Mouse (Mus musculus): ENCODE results near the gene Haao. TPM values are rescaled to one million over a fixed set of nuclear protein-coding genes. Genes with fewer than 3 reads are reported as not detected.
A peak's percentile ranks its signal among the peaks of the same experiment; 100 is the strongest.

Haao gene
- polyA plus RNA-seq, 1 experiment from 2014 or later, result 0.14 TPM

- WGBS, result 82% methylated on average over 4 of the region's 4 CpGs
- H3K9ac ChIP-seq (replicated peaks; ENCODE audit: low read depth, low read length), result no peak overlapping the region
- H3K4me2 ChIP-seq (ENCODE audit: low read length), result no peak overlapping the region
- no peak for ATAC-seq
- H3K4me3 ChIP-seq (replicated peaks; ENCODE audit: low read length), result no peak overlapping the region
- no peak overlapping the region for H3K27ac ChIP-seq (ENCODE audit: low read length)
- H3K9me3 ChIP-seq (ENCODE audit: control insufficient read depth, low read length), result no peaks in the 10 kb centered on the region
- H3K27me3 ChIP-seq (replicated peaks; ENCODE audit: control insufficient read depth, insufficient read depth, low read length), result no peaks in the 10 kb centered on the region
- H3K36me3 ChIP-seq (ENCODE audit: control insufficient read depth, insufficient read depth), result no peaks in the 10 kb centered on the region
- H3K4me1 ChIP-seq (replicated peaks; ENCODE audit: control insufficient read depth, insufficient read depth, low read length), result no peaks in the 10 kb centered on the region
These were observed 17.0 kb downstream of the Haao start for GRCm38 (mm10) chr17:83830616-83831292.

GRCm38 (mm10) chr17:83829356-83829755, 18.4 kb downstream of the Haao start:
- 84% methylated on average over 3 of the region's 3 CpGs for WGBS
- no peak overlapping the region for H3K9ac ChIP-seq (replicated peaks; ENCODE audit: low read depth, low read length)
- no peak overlapping the region for H3K4me3 ChIP-seq (replicated peaks; ENCODE audit: low read length)
- no peak for ATAC-seq
- no peak overlapping the region for H3K27ac ChIP-seq (ENCODE audit: low read length)
- H3K9me3 ChIP-seq (ENCODE audit: control insufficient read depth, low read length), result no peaks in the 10 kb centered on the region
- H3K36me3 ChIP-seq (ENCODE audit: control insufficient read depth, insufficient read depth), result no peaks in the 10 kb centered on the region
- no peaks in the 10 kb centered on the region for H3K4me1 ChIP-seq (replicated peaks; ENCODE audit: control insufficient read depth, insufficient read depth, low read length)
- no peak overlapping the region for H3K4me2 ChIP-seq (ENCODE audit: low read length)
- H3K27me3 ChIP-seq (replicated peaks; ENCODE audit: control insufficient read depth, insufficient read depth, low read length), result no peaks in the 10 kb centered on the region

GRCm38 (mm10) chr17:83823835-83824234, 23.9 kb downstream of the Haao start:
- H3K4me1 ChIP-seq (replicated peaks; ENCODE audit: control insufficient read depth, insufficient read depth, low read length), result peaks cover 7% of the 10 kb centered on the region
- no peak overlapping the region for H3K27ac ChIP-seq (ENCODE audit: low read length)
- no peak overlapping the region for H3K4me2 ChIP-seq (ENCODE audit: low read length)
- no peak overlapping the region for H3K9ac ChIP-seq (replicated peaks; ENCODE audit: low read depth, low read length)
- H3K36me3 ChIP-seq (ENCODE audit: control insufficient read depth, insufficient read depth), result no peaks in the 10 kb centered on the region
- H3K4me3 ChIP-seq (replicated peaks; ENCODE audit: low read length), result no peak overlapping the region
- H3K9me3 ChIP-seq (ENCODE audit: control insufficient read depth, low read length), result no peaks in the 10 kb centered on the region
- WGBS, result 93% methylated on average over 7 of the region's 7 CpGs
- ATAC-seq, result no peak
- H3K27me3 ChIP-seq (replicated peaks; ENCODE audit: control insufficient read depth, insufficient read depth, low read length), result no peaks in the 10 kb centered on the region

- Histone ChIP-seq H3K36me3 (ENCODE audit: control insufficient read depth, insufficient read depth) (no peaks in the 10 kb centered on the region), H3K9ac (replicated peaks; ENCODE audit: low read depth, low read length) (no peak overlapping the region), H3K4me1 (replicated peaks; ENCODE audit: control insufficient read depth, insufficient read depth, low read length) (peaks cover 7% of the 10 kb centered on the region), H3K9me3 (ENCODE audit: control insufficient read depth, low read length) (no peaks in the 10 kb centered on the region), H3K27ac (ENCODE audit: low read length) (no peak overlapping the region), H3K27me3 (replicated peaks; ENCODE audit: control insufficient read depth, insufficient read depth, low read length) (no peaks in the 10 kb centered on the region), H3K4me3 (replicated peaks; ENCODE audit: low read length) (no peak overlapping the region), H3K4me2 (ENCODE audit: low read length) (no peak overlapping the region)
- WGBS, result 91% methylated on average over 3 of the region's 3 CpGs
- ATAC-seq, result no peak
These were observed 25.9 kb downstream of the Haao start for GRCm38 (mm10) chr17:83821876-83822275.

- H3K4me2 ChIP-seq (ENCODE audit: low read length), result no peak overlapping the region
- H3K27me3 ChIP-seq (replicated peaks; ENCODE audit: control insufficient read depth, insufficient read depth, low read length), result no peaks in the 10 kb centered on the region
- peaks cover 7% of the 10 kb centered on the region for H3K4me1 ChIP-seq (replicated peaks; ENCODE audit: control insufficient read depth, insufficient read depth, low read length)
- 51% methylated on average over 5 of the region's 5 CpGs for WGBS
- ATAC-seq, result peak; percentile 57; the same call in 1 of the 2 replicates
- no peaks in the 10 kb centered on the region for H3K36me3 ChIP-seq (ENCODE audit: control insufficient read depth, insufficient read depth)
- no peak overlapping the region for H3K4me3 ChIP-seq (replicated peaks; ENCODE audit: low read length)
- H3K9me3 ChIP-seq (ENCODE audit: control insufficient read depth, low read length), result no peaks in the 10 kb centered on the region
- no peak overlapping the region for H3K9ac ChIP-seq (replicated peaks; ENCODE audit: low read depth, low read length)
- no peak overlapping the region for H3K27ac ChIP-seq (ENCODE audit: low read length)
These were observed 27.1 kb downstream of the Haao start for GRCm38 (mm10) chr17:83820701-83821100.

GRCm38 (mm10) chr17:83819503-83819902, 28.3 kb downstream of the Haao start:
- Histone ChIP-seq H3K36me3 (ENCODE audit: control insufficient read depth, insufficient read depth) (no peaks in the 10 kb centered on the region), H3K9me3 (ENCODE audit: control insufficient read depth, low read length) (no peaks in the 10 kb centered on the region), H3K27ac (ENCODE audit: low read length) (no peak overlapping the region), H3K4me2 (ENCODE audit: low read length) (no peak overlapping the region), H3K27me3 (replicated peaks; ENCODE audit: control insufficient read depth, insufficient read depth, low read length) (no peaks in the 10 kb centered on the region), H3K9ac (replicated peaks; ENCODE audit: low read depth, low read length) (no peak overlapping the region), H3K4me1 (replicated peaks; ENCODE audit: control insufficient read depth, insufficient read depth, low read length) (peaks cover 7% of the 10 kb centered on the region), H3K4me3 (replicated peaks; ENCODE audit: low read length) (no peak overlapping the region)
- 81% methylated on average over 8 of the region's 8 CpGs for WGBS
- peak; percentile 43 for ATAC-seq

DNA sequence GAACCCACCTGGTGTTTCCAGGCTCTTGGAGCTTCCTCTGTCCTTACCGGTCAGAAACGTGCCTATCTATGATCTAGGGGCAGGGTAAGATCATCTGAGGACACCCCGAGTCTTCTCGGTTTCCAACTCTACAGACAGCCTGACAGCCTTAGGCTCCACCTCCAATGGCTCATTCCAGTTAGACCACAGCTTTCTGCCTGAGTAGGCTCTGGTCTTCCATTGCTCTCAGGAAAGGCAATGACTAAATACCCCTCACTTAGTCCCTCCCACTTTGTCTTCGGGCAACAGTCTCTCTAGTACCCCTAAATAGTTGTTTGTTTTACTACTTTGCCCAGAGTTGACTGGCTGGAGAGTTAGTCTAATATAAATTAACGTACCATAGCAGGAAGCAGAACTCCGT, 30.8 kb downstream of the Haao start:
- H3K9me3 ChIP-seq (ENCODE audit: control insufficient read depth, low read length), result no peaks in the 10 kb centered on the region
- no peak for ATAC-seq
- no peak overlapping the region for H3K27ac ChIP-seq (ENCODE audit: low read length)
- H3K9ac ChIP-seq (replicated peaks; ENCODE audit: low read depth, low read length), result no peak overlapping the region
- no peaks in the 10 kb centered on the region for H3K36me3 ChIP-seq (ENCODE audit: control insufficient read depth, insufficient read depth)
- no peaks in the 10 kb centered on the region for H3K27me3 ChIP-seq (replicated peaks; ENCODE audit: control insufficient read depth, insufficient read depth, low read length)
- H3K4me2 ChIP-seq (ENCODE audit: low read length), result no peak overlapping the region
- no peak overlapping the region for H3K4me3 ChIP-seq (replicated peaks; ENCODE audit: low read length)
- H3K4me1 ChIP-seq (replicated peaks; ENCODE audit: control insufficient read depth, insufficient read depth, low read length), result peaks cover 7% of the 10 kb centered on the region
- 88% methylated on average over 7 of the region's 7 CpGs for WGBS

DNA sequence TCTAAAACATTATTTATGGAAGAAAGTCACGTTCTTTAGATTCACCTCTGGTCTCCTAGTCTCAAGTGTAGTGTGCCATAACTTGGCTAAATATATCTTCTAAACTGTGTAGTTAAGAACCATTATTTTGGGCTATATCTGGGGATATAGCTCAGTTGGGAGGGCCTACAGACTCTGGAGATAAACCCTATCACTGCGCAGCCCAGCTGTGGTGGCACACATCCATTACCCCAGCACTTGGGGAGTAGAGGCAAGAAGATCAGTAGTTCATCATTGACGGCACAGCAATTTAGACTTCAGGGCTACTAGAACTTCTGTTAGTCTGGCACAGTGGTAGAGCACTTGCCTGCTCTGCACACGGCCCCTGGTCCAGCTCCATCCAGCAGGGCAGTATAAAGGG, 34.7 kb downstream of the Haao start:
- H3K4me2 ChIP-seq (ENCODE audit: low read length), result no peak overlapping the region

DNA sequence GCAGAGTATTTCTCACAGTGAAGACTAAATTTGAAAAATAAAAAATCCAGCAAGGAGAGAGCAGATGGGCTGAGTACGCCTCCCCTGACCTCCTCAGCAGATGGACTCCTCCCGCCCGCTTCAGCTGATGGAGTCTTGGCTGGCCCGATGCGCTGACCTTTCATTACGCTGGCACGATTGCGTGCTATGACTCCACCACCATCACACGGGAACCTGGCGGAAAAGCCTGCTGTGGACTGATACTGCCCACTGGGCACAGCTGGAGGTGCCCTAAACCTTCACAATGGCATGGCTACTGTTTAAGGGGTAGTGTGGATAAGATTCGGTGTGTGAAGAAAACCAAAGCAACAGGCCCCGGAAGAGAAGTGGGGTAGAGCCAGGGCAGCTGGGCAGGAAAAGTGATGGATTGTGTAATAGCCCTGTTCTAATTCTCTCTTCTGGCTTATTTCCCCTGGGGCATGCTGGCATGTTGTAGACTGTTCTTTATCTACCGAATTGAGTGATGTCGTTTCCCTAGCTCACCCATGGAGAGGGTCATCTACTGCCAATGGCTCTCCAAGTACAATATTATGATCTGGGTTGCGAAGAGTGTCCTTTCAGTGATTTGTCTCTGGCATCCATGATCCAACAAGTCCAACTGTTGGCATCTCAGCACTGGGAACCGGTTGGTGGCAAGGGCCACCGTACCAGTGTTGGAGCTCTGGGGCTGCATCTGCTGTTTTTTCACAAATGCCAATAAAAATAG, 35.4 kb downstream of the Haao start:
- WGBS, result 85% methylated on average over 17 of the region's 17 CpGs

More for the DNA sequence above, 34.7 kb downstream of the Haao start:
- 93% methylated on average over 4 of the region's 4 CpGs for WGBS
- Histone ChIP-seq H3K9ac (replicated peaks; ENCODE audit: low read depth, low read length) (no peak overlapping the region), H3K4me1 (replicated peaks; ENCODE audit: control insufficient read depth, insufficient read depth, low read length) (no peaks in the 10 kb centered on the region), H3K27ac (ENCODE audit: low read length) (no peak overlapping the region), H3K27me3 (replicated peaks; ENCODE audit: control insufficient read depth, insufficient read depth, low read length) (no peaks in the 10 kb centered on the region), H3K4me3 (replicated peaks; ENCODE audit: low read length) (no peak overlapping the region), H3K9me3 (ENCODE audit: control insufficient read depth, low read length) (no peaks in the 10 kb centered on the region), H3K36me3 (ENCODE audit: control insufficient read depth, insufficient read depth) (peaks cover 2% of the 10 kb centered on the region)
- ATAC-seq, result no peak

More for the DNA sequence above, 35.4 kb downstream of the Haao start:
- ATAC-seq, result peak; percentile 31; the same call in 1 of the 2 replicates
- Histone ChIP-seq H3K9ac (replicated peaks; ENCODE audit: low read depth, low read length) (no peak overlapping the region), H3K4me2 (ENCODE audit: low read length) (no peak overlapping the region), H3K4me3 (replicated peaks; ENCODE audit: low read length) (no peak overlapping the region), H3K9me3 (ENCODE audit: control insufficient read depth, low read length) (no peaks in the 10 kb centered on the region), H3K4me1 (replicated peaks; ENCODE audit: control insufficient read depth, insufficient read depth, low read length) (no peaks in the 10 kb centered on the region), H3K27me3 (replicated peaks; ENCODE audit: control insufficient read depth, insufficient read depth, low read length) (no peaks in the 10 kb centered on the region), H3K27ac (ENCODE audit: low read length) (no peak overlapping the region), H3K36me3 (ENCODE audit: control insufficient read depth, insufficient read depth) (peaks cover 2% of the 10 kb centered on the region)

Data from forebrain, embryonic 16.5 days (tissue).